Mouse (Mus musculus) brown adipose tissue, adult 24 weeks (tissue): Measurements from ENCODE around the gene Olfr866. TPM values are rescaled to one million over a fixed set of nuclear protein-coding genes. Genes with fewer than 3 reads are reported as not detected.

Experiments used
- H3K27ac ChIP-seq: fragments of 200-500 bp; replicated peaks from 2 replicates; pipeline ENCODE4 v1.5.1; 2012; ENCODE audit warnings: low read depth, mild to moderate bottlenecking, low read length
- H3K4me1 ChIP-seq: fragments of 200-500 bp; 2 replicates; pipeline ENCODE4 v1.6.1; 2012; ENCODE audit warnings: low read length, mixed read lengths; ENCODE audit not compliant: control insufficient read depth, insufficient read depth, insufficient read length
- H3K4me3 ChIP-seq: fragments of 200-500 bp; 2 replicates; pipeline ENCODE4 v1.5.1; 2012; ENCODE audit warnings: low read depth, mild to moderate bottlenecking, low read length, moderate library complexity; ENCODE audit not compliant: insufficient read depth
- polyA plus RNA-seq: library from polyadenylated mRNA; stranded (reverse); fragments of >200 nt; gene quantifications from 2 replicates; pipeline ENCODE4 v1.2.4, GENCODE M21; 2012; ENCODE audit not compliant: missing spikeins, insufficient read depth, insufficient read length

Olfr866 gene
- not detected in 2 replicates for polyA plus RNA-seq

- H3K4me1 ChIP-seq: no peaks in the 10 kb centered on the region
- no peak within 1 kb of the TSS for H3K4me3 ChIP-seq
- H3K27ac ChIP-seq: no peak within 1 kb of the TSS
Observed at GRCm38 (mm10) chr9:20027935-20028334, at the start of gene Olfr866. Olfr866 (minus strand) TSS chr9:20028035.

DNA sequence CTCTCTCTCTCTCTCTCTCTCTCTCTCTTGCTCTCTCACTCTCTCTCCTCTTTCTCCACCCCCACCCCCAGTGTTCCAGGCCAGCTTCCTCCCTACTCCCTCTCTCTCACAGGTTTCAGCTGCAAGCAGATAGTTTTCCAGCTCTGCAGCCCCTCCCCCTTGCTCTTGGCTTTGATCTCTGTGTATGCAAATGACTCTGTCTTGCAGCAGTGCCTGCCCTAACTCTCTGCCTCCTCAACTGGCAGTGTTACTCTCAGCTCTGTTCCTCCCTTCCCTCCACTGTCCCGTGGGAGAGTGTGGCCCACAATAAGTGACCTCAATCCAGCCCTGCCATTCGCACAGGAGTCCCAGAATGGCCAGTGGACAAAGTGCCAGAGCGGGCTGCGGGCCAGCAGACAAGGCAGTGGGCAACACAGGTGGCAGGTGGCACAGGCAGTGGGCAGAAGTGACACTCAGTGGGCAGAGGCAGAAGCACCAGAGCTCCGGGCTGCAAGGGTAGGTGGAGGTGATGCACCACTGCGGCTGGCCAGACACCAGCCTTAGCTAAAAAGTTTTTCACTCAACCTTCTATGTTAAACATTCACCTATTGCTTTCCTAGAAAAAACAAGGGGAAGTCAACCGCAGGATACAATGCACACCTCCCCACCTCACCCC, 45.8 kb upstream of the Olfr866 start:
- Histone ChIP-seq H3K4me1 (no peaks in the 10 kb centered on the region), H3K27ac (no peak overlapping the region), H3K4me3 (no peak overlapping the region)

DNA sequence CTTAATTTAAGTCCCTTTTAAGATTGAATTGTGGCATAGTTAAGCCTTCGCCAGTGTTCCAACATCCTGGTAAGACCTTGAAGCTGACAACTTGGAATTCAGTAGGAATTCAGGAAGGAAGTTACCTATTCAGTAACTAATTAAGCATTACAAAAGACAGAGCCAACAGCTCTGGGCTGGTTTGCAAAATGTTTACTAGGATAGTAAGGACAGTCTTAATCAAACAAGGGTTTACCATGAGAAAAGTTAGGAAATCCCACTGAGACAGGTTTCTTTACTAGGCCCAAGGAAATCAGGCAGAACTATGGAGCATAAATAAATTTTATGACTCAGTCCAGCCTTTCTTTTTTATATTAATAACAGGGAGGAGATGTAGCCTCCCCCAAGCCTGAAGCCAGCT, 43.5 kb upstream of the Olfr866 start:
- no peak overlapping the region for H3K4me3 ChIP-seq
- no peak overlapping the region for H3K27ac ChIP-seq
- H3K4me1 ChIP-seq: no peaks in the 10 kb centered on the region

DNA sequence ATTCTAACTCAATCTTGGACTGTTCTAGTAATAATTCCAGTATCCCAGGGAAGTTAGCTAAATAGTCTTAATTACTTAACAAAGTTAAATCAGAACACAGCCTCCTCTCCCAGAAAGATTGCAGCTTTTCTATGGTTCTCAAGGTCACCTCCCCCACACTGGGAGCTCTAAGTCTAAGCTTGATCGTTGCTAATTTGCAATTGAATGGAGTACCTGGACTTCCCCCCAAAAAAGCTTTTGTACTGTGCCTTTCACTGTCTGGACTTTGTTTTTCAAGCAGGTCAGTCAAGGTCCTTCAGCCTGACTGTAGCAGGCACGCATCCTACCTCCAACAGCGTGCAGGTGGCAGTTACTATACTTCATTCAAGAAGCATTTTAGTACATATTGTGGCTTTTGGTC, 42.4 kb upstream of the Olfr866 start:
- no peaks in the 10 kb centered on the region for H3K4me1 ChIP-seq
- H3K4me3 ChIP-seq: no peak overlapping the region
- no peak overlapping the region for H3K27ac ChIP-seq

GRCm38 (mm10) chr9:20057462-20057861, 29.6 kb upstream of the Olfr866 start, which contains the start of gene Olfr867:
Olfr867 (minus strand) TSS chr9:20057562.
- H3K27ac ChIP-seq: no peak within 1 kb of the TSS
- H3K4me3 ChIP-seq: no peak within 1 kb of the TSS
- no peaks in the 10 kb centered on the region for H3K4me1 ChIP-seq

- H3K27ac ChIP-seq: no peak overlapping the region
- H3K4me1 ChIP-seq: no peaks in the 10 kb centered on the region
- no peak overlapping the region for H3K4me3 ChIP-seq
Observed at GRCm38 (mm10) chr9:20047964-20048363, 20.1 kb upstream of the Olfr866 start.

Other genes with a start within 250 kb of the Olfr866 start
- not detected in 2 replicates for gene Olfr58, start 247.8 kb downstream of the Olfr866 start, polyA plus RNA-seq
- not detected in 2 replicates for gene Olfr859, start 223.1 kb downstream of the Olfr866 start, polyA plus RNA-seq
- not detected in 2 replicates for gene Olfr860, start 178.3 kb downstream of the Olfr866 start, polyA plus RNA-seq
- gene Olfr862, start 140.0 kb downstream of the Olfr866 start, polyA plus RNA-seq: not detected in 2 replicates
- gene Olfr77, start 111.2 kb downstream of the Olfr866 start, polyA plus RNA-seq: not detected in 2 replicates
- not detected in 2 replicates for gene Olfr867, start 29.5 kb upstream of the Olfr866 start, polyA plus RNA-seq
- not detected in 2 replicates for gene Olfr868, start 70.6 kb upstream of the Olfr866 start, polyA plus RNA-seq
- gene Olfr869, start 101.0 kb upstream of the Olfr866 start, polyA plus RNA-seq: not detected in 2 replicates
- not detected in 2 replicates for gene Olfr870, start 146.0 kb upstream of the Olfr866 start, polyA plus RNA-seq
- gene Olfr871, start 184.2 kb upstream of the Olfr866 start, polyA plus RNA-seq: not detected in 2 replicates
- not detected in 2 replicates for gene Olfr872, start 209.1 kb upstream of the Olfr866 start, polyA plus RNA-seq